Mouse (Mus musculus): Measurements from ENCODE around the gene Ccnj.

DNA sequence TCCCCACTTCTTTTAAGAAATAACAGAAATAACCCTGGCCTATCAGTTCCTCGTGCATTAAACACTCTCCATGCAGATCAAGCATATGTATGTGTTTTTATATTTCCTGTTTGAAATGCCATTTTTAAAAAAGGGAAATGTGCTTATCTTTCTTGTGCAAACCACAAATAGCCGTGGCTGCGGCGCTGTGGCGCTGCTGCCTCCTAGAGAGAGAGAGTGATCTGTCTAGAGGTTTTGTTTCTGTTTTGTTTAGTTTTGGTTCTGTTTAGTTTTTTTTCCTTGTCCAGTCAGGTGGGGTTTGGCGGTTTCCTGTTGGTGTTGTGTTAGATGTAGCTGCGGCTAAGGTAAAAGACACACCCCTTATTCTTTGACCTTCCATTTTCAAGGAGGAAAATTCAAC, 12.3 kb upstream of the Ccnj start:
- TF ChIP-seq CTCF (IDR thresholded peaks at IDR 0.05; ENCODE audit: control insufficient read depth, insufficient read depth, insufficient read length) (no peak), MYOD1 (IDR thresholded peaks at IDR 0.05; ENCODE audit: control insufficient read depth, insufficient read length, low read depth) (no peak), MYOG (IDR thresholded peaks at IDR 0.05; ENCODE audit: control insufficient read depth, extremely low read depth, insufficient read length) (no peak)

Measured in C2C12 (cell line).